Mouse (Mus musculus): ENCODE measurements at regions not wholly inside any gene's neighbourhood (a gene's known extent, or its start where the extent isn't known, plus 50 kb on each side); places are given as distances from the start of the nearest gene placed in this dataset.

- TF ChIP-seq USF1 (IDR thresholded peaks at IDR 0.05; ENCODE audit: low read depth) (no peak), MAX (IDR thresholded peaks at IDR 0.05; ENCODE audit: low read depth) (no peak), TCF12 (IDR thresholded peaks at IDR 0.05; ENCODE audit: insufficient read depth, poor library complexity, severe bottlenecking) (no peak), E2F4 (IDR thresholded peaks at IDR 0.05; ENCODE audit: insufficient read depth) (no peak), POLR2AphosphoS2 (IDR thresholded peaks at IDR 0.05; ENCODE audit: insufficient read length, low read depth) (no peak), POLR2A (IDR thresholded peaks at IDR 0.05; ENCODE audit: insufficient read length, low read depth) (no peak), MYOG (IDR thresholded peaks at IDR 0.05; ENCODE audit: control insufficient read depth in 1 of 3, insufficient read depth in 1 of 3, insufficient read length in 2 of 3, low read depth in 2 of 3) (no peak)
These were observed 60.4 kb upstream of the Cadm1 start for GRCm38 (mm10) chr9:47469576-47469975.

All from myocyte (in vitro differentiated cells).